In genomic region chr11:116012262-116012947, GRCm38 (mm10) we compare ENCODE assay signal across 8 mouse cellular contexts. TPM values are rescaled to one million over a fixed set of nuclear protein-coding genes. Genes with fewer than 3 reads are reported as not detected.
DNase-seq lines count a peak whose midpoint lies in the region; ATAC-seq lines count a peak whose summit lies in the region.

TSS of gene Galk1 (minus strand) at chr11:116012719.

- H3K4me2 ChIP-seq in embryonic facial prominence, embryonic 11.5 days (ENCODE audit: low read depth, low read length): peak within 1 kb of the TSS; percentile 93
- H3K4me2 ChIP-seq in midbrain, embryonic 11.5 days: peak within 1 kb of the TSS; percentile 93

- peak; percentile 86 for ATAC-seq in embryonic facial prominence, embryonic 11.5 days (replicated peaks; ENCODE audit: insufficient number of reproducible peaks, low FRiP score, low TSS enrichment, low read depth)
- peak; percentile 88 for ATAC-seq in granulocyte monocyte progenitor cell, adult 5-6 weeks (replicated peaks; ENCODE audit: poor library complexity, severe bottlenecking)
- peak; percentile 88 for ATAC-seq in midbrain, embryonic 11.5 days (ENCODE audit: low FRiP score)

- peak within 1 kb of the TSS; percentile 75 for H3K4me3 ChIP-seq in embryonic facial prominence, embryonic 11.5 days (ENCODE audit: low read depth, low read length)
- peak within 1 kb of the TSS; percentile 61 for H3K4me3 ChIP-seq in midbrain, embryonic 11.5 days (ENCODE audit: low read depth, low read length)

- intact Hi-C loops in left cerebral cortex, postnatal 4 days (cut with DNase I): no loop called here

- peaks cover 6% of the 10 kb centered on the region for H3K4me1 ChIP-seq in embryonic facial prominence, embryonic 11.5 days (ENCODE audit: control insufficient read depth, insufficient read depth, low read length)
- H3K4me1 ChIP-seq in midbrain, embryonic 11.5 days (ENCODE audit: control insufficient read depth, insufficient read depth, low read length): peaks cover 12% of the 10 kb centered on the region

- H3K27me3 ChIP-seq in embryonic facial prominence, embryonic 11.5 days (ENCODE audit: control insufficient read depth, insufficient read depth, low read length): no peaks in the 10 kb centered on the region
- H3K27me3 ChIP-seq in midbrain, embryonic 11.5 days (ENCODE audit: control insufficient read depth, insufficient read depth, low read length): no peaks in the 10 kb centered on the region

- under 1% methylated on average over 55 of the region's 55 CpGs for WGBS in embryonic facial prominence, embryonic 11.5 days
- under 1% methylated on average over 50 of the region's 55 CpGs for WGBS in midbrain, embryonic 11.5 days

- H3K9ac ChIP-seq in embryonic facial prominence, embryonic 11.5 days (replicated peaks; ENCODE audit: low read length): peak within 1 kb of the TSS; percentile 85
- H3K9ac ChIP-seq in midbrain, embryonic 11.5 days (ENCODE audit: low read length): peak within 1 kb of the TSS; percentile 78

- H3K9me3 ChIP-seq in embryonic facial prominence, embryonic 11.5 days (replicated peaks; ENCODE audit: control insufficient read depth, low read length): no peaks in the 10 kb centered on the region
- no peaks in the 10 kb centered on the region for H3K9me3 ChIP-seq in midbrain, embryonic 11.5 days (ENCODE audit: control insufficient read depth, low read length)

- DNase-seq in adrenal gland, adult 8-10 months: peak; percentile 86
- peak; percentile 95 for DNase-seq in embryonic facial prominence, embryonic 11.5 days (ENCODE audit: low spot score)
- DNase-seq in kidney, adult 11 months: peak; percentile 94
- peak; percentile 87 for DNase-seq in left cerebral cortex, postnatal 4 days
- peak; percentile 98 for DNase-seq in midbrain, embryonic 11.5 days (ENCODE audit: low spot score, missing footprints)
- peak; percentile 82 for DNase-seq in skeletal muscle tissue, adult 2 months (ENCODE audit: low read depth, low spot score)
- DNase-seq in c-Kit-positive CD71-positive TER-119-positive erythroid progenitor cells, embryonic 14.5 days (ENCODE audit: low spot score): no peak

- no peaks in the 10 kb centered on the region; the same call in 1 of the 2 replicates for H3K36me3 ChIP-seq in embryonic facial prominence, embryonic 11.5 days (replicated peaks; ENCODE audit: control insufficient read depth, insufficient read depth, low read depth, low read length)
- H3K36me3 ChIP-seq in midbrain, embryonic 11.5 days (ENCODE audit: control insufficient read depth, insufficient read depth, low read length): no peaks in the 10 kb centered on the region

- peak within 1 kb of the TSS; percentile 84 for H3K27ac ChIP-seq in embryonic facial prominence, embryonic 11.5 days (replicated peaks; ENCODE audit: low read depth, low read length)
- H3K27ac ChIP-seq in midbrain, embryonic 11.5 days (ENCODE audit: low read depth, low read length): peak within 1 kb of the TSS; percentile 25

RNA-seq across cellular contexts. Expression of gene Galk1, which starts in this region (rescaled TPM):
- total RNA-seq in adrenal gland, adult 8-10 months (2022): 10 to 100 TPM; 37.3 to 55.6 (median 46.4) TPM
- 113 and 125 TPM in 2 replicates for polyA plus RNA-seq in embryonic facial prominence, embryonic 11.5 days (2014; fragmentation: Nextera tagmentation; extraction: Ambion mirVana)
- total RNA-seq in granulocyte monocyte progenitor cell, adult 5-6 weeks (2014; fragmentation: Nextera tagmentation): 36.7 and 62.2 TPM in 2 replicates
- total RNA-seq in granulocyte monocyte progenitor cell, adult 5-6 weeks (2017): 41.3 and 52.3 TPM in 2 replicates
- total RNA-seq in left cerebral cortex, postnatal 4 days (2021): 10 to 100 TPM; 36.2 to 37.9 TPM
- polyA plus RNA-seq in midbrain, embryonic 11.5 days (2014; fragmentation: Nextera tagmentation; extraction: Ambion mirVana): 82.5 and 93.4 TPM in 2 replicates
